Mouse (Mus musculus): ENCODE measurements around the gene Agk. TPM values are rescaled to one million over a fixed set of nuclear protein-coding genes. Genes with fewer than 3 reads are reported as not detected.

Gene Agk
- total RNA-seq, 2 experiments from 2014 or later, result 50.4 to 53.9 TPM

GRCm38 (mm10) chr6:40439731-40440130 is 114.8 kb downstream of the Agk start:
- no peak for DNase-seq (ENCODE audit: low spot score in 2 of 2)

- no peak for DNase-seq (ENCODE audit: low spot score in 2 of 2)
Observed at GRCm38 (mm10) chr6:40441276-40441675, 116.3 kb downstream of the Agk start.

GRCm38 (mm10) chr6:40441755-40442154 is 116.8 kb downstream of the Agk start:
- DNase-seq (ENCODE audit: low spot score in 2 of 2), result no peak

- no peak for DNase-seq (ENCODE audit: low spot score in 2 of 2)
Observed at GRCm38 (mm10) chr6:40443281-40443928, 118.4 kb downstream of the Agk start.

Other genes starting within 250 kb of the Agk start
- 10 to 100 TPM; 40.8 to 44.6 TPM for gene E330009J07Rik, start 111.0 kb downstream of the Agk start, total RNA-seq (2021)
- gene Wee2, start 113.9 kb downstream of the Agk start, total RNA-seq (2021), result not detected
- gene Ssbp1, start 146.2 kb downstream of the Agk start, total RNA-seq (2021), result 10 to 100 TPM; 33.7 to 34.1 TPM
- gene Tas2r137, start 166.1 kb downstream of the Agk start, total RNA-seq (2021), result under 1 TPM in 1 of 2 experiments, not detected in 1; 0.30 TPM
- under 1 TPM in 1 of 2 experiments, not detected in 1; 0.44 TPM for gene Tas2r108, start 168.4 kb downstream of the Agk start, total RNA-seq (2021)
- gene Prss37, start 194.3 kb downstream of the Agk start, total RNA-seq (2021), result not detected
- gene Olfr461, start 229.9 kb downstream of the Agk start, total RNA-seq (2021), result not detected
- not detected for gene Olfr460, start 244.3 kb downstream of the Agk start, total RNA-seq (2021)